Mouse (Mus musculus) liver, embryonic 18 days (tissue): ENCODE data around the gene BC061212. TPM values are rescaled to one million over a fixed set of nuclear protein-coding genes. Genes with fewer than 3 reads are reported as not detected.

Source experiments
- polyA plus RNA-seq: library from polyadenylated mRNA; depleted of rRNA; stranded (reverse); fragments of >200 nt; gene quantifications from 2 replicates; pipeline ENCODE4 v1.2.3, GENCODE M21; 2012; rRNA removed

Gene BC061212
- not detected in 2 replicates for polyA plus RNA-seq

DNA sequence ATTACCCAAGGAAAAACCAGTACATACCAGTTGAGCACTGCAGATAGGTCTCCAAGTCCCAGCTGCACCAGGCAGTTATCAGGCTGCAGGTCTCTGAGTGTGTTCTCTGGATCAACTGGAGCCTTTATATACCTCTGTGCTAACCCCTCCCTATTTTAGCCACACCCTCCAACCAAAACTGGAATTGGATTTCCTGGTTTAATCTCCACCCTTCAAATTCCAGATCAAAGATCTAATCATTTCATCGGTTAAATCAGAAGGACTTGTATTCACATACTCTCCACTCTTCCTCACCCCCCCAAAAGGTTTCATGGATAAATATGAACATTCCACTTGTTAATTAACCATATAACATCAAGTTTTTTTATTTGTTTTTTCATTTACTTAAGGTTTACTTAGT, at the start of gene BC061212:
BC061212 (minus strand) TSS at position 101 of the 400 bp plus-strand sequence.

DNA sequence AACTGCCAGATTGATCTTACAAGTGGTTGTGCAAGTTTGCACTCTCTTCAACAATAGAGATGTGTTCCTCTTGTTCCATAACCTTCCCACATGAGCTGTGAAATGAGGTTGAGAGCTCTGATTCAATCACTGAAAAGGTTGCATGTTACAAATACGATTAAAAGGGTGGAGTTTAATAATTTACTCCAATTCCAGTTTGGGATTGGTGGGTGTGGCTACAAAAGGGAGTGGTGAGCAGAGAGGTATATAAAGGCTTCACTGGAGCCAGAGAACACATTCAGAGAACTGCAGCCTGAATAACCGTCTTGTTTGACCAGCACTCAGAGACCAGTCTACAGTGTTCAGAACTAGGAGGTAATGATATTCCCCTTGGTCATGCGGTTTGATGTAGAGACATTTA, 5.7 kb upstream of the BC061212 start, which contains the start of gene Gm6351:
Gm6351 (plus strand) TSS at position 301 of the 400 bp plus-strand sequence.

Other genes with a start within 250 kb of the BC061212 start
- not detected in 2 replicates for gene Gm7792, start 226.8 kb downstream of the BC061212 start, polyA plus RNA-seq
- gene Gm16429, start 141.5 kb downstream of the BC061212 start, polyA plus RNA-seq: not detected in 2 replicates
- gene Gm6351, start 5.8 kb upstream of the BC061212 start, polyA plus RNA-seq: not detected in 2 replicates
- gene Gm3106, start 147.5 kb upstream of the BC061212 start, polyA plus RNA-seq: not detected in 2 replicates
- 0.04 TPM in 1 of 2 replicates, not detected in the other for gene A430089I19Rik, start 236.3 kb upstream of the BC061212 start, polyA plus RNA-seq
- gene Gm6502, start 243.9 kb upstream of the BC061212 start, polyA plus RNA-seq: not detected in 2 replicates